Mouse (Mus musculus): ENCODE results near the gene Fam196b.

Fam196b gene

GRCm38 (mm10) chr11:34406309-34406708 lies 91.7 kb downstream of the Fam196b start:
- CTCF ChIA-PET: interaction anchor here (0.7 kb wide), 1 partner anchor 222 kb away, joined by 5 read pairs; no protein-coding TSS in a partner anchor

- CTCF ChIA-PET: interaction anchor here (0.7 kb wide), 1 partner anchor 222 kb away, joined by 5 read pairs; no protein-coding TSS in a partner anchor
Observed at GRCm38 (mm10) chr11:34406850-34407249, 92.2 kb downstream of the Fam196b start.

GRCm38 (mm10) chr11:34415884-34416618 lies 101.4 kb downstream of the Fam196b start:
- CTCF ChIA-PET: no interaction called here

GRCm38 (mm10) chr11:34416619-34416979 lies 102.0 kb downstream of the Fam196b start:
- CTCF ChIA-PET: no interaction called here

GRCm38 (mm10) chr11:34421061-34421460 lies 106.4 kb downstream of the Fam196b start:
- CTCF ChIA-PET: no interaction called here

GRCm38 (mm10) chr11:34424546-34424945 lies 109.9 kb downstream of the Fam196b start:
- CTCF ChIA-PET: no interaction called here

GRCm38 (mm10) chr11:34427212-34427611 lies 112.6 kb downstream of the Fam196b start:
- CTCF ChIA-PET: no interaction called here

GRCm38 (mm10) chr11:34430940-34431339 lies 116.3 kb downstream of the Fam196b start:
- CTCF ChIA-PET: no interaction called here

GRCm38 (mm10) chr11:34431371-34431770 lies 116.7 kb downstream of the Fam196b start:
- CTCF ChIA-PET: no interaction called here

GRCm38 (mm10) chr11:34431978-34432377 lies 117.4 kb downstream of the Fam196b start:
- CTCF ChIA-PET: no interaction called here

- CTCF ChIA-PET: no interaction called here
Observed at GRCm38 (mm10) chr11:34437446-34437845, 122.8 kb downstream of the Fam196b start.

GRCm38 (mm10) chr11:34438429-34438828 lies 123.8 kb downstream of the Fam196b start:
- CTCF ChIA-PET: no interaction called here

GRCm38 (mm10) chr11:34447891-34448290 lies 133.3 kb downstream of the Fam196b start:
- CTCF ChIA-PET: no interaction called here

- CTCF ChIA-PET: no interaction called here
Observed at GRCm38 (mm10) chr11:34449944-34450343, 135.3 kb downstream of the Fam196b start.

GRCm38 (mm10) chr11:34467056-34467455 lies 152.4 kb downstream of the Fam196b start:
- CTCF ChIA-PET: interaction anchor here (0.7 kb wide), 1 partner anchor 153 kb away, joined by 3 read pairs; no protein-coding TSS in a partner anchor

GRCm38 (mm10) chr11:34468571-34468970 lies 153.9 kb downstream of the Fam196b start:
- CTCF ChIA-PET: no interaction called here

GRCm38 (mm10) chr11:34469792-34470191 lies 155.2 kb downstream of the Fam196b start:
- CTCF ChIA-PET: interaction anchor here (0.6 kb wide), 1 partner anchor 8 kb away, joined by 12 read pairs; no protein-coding TSS in a partner anchor

Data from spleen, embryonic (tissue).